Mouse (Mus musculus) gastrocnemius, postnatal 25 days (tissue): ENCODE results near the gene Gm45717. TPM values are rescaled to one million over a fixed set of nuclear protein-coding genes. Genes with fewer than 3 reads are reported as not detected.
"Not testable (repeated sequence)": the region's sequence is repeated elsewhere in the genome, so short reads cannot be mapped to it uniquely, and the experiment has no call there.

Experiments used
- DNase-seq: peaks from one replicate; pipeline ENCODE4 v3.0.0; 2022
- total RNA-seq, 2 experiments: library from RNA; stranded (reverse); gene quantifications; 1 replicate in 1 of 2; 2 replicates in 1 of 2; pipeline ENCODE4 v1.2.3; 2021

Gene Gm45717
- total RNA-seq, 2 experiments from 2014 or later = not detected

DNA sequence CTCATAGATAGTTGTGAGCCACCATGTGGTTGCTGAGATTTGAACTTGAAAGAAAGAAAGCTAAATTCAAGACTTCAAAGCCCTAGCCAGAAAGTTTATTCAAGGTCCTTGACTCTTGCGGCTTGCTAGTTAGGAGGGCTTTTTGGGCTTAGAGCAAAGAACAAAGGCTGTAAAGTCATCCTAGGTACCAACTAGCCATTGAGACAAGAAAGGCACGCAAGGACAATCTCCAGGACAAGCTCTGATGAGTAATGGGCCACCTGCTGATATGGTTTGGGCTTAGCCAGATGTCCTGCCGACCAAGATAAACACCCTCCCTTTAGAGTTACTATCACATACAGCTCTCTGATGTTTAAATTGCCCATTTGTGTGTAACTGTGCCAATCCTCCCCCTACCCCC lies 13.0 kb upstream of the Gm45717 start:
- not testable (repeated sequence) for DNase-seq

DNA sequence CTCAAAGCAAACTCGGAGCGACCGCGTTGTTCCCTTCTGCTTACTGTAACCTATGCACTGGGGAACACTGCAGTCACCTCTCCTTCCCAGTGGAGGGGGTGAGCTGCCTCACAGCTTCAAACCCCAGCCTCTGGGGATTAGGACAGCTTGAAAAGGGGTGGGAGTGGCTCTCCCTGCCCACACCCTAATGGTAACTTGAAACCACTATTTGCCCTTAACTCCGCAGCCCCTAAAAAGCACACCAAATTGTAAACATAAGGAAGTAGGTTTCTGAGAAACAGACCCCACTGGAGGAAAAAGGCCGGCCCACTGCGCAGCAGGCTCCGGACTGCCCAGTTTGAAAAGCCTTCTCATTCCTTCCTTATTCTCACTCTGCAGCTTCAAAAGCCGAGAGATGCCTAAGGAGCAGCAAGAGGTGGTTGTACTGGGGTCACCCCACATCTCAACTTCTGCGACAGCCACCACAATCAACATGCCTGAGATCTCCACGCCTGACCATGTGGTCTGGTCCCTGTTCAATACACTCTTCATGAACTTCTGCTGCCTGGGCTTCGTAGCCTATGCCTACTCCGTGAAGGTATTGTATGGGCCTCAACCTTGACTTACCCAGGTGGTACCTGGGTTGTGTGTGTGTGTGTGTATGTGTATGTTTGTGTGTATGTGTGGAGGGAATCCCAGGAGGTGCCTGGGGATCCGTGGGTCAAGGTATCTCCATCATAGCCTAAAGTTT lies 12.3 kb upstream of the Gm45717 start:
- no peak for DNase-seq

DNA sequence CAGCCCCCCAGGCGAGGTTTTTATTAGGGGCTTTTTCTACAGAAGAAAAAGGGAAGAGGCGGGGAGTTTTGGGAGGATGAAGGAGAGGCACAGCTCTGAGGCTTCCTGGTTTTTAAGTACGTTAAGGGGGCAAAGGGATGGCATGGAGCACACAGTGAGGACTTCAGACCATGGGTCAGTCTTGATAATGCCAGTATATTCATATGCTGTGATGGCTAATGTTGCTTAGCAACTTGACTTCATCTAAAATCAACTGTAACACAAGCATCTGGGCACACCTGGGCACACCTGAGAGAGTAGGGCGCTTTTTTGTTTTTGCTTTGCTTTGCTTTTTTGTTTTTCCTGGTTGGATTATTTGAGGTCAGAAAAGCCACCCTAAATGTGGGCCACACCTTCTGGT lies 11.2 kb upstream of the Gm45717 start, which contains the start of gene Ifitm1:
Gene Ifitm1 (plus strand): TSS at position 301 of the 400 bp plus-strand sequence.
- no peak for DNase-seq

DNA sequence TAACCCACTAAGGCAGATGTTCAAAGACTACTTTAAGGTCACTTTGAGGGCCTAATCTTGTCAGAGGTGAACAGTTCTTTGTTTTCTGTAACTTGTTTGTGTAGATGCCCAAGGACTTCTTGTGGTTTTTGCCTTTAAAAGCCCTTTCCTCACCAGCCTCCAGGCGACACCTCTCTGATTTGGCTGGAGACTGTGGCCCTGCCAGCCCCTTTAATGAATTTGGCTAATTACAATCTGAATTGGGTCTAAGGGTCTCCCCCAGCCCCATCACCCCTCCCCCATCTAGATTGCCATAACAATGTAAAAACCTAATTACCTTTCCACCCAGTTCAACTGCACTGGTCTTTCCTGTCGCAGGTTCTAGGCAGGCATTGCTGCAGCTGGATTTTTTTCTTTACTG lies 7.0 kb upstream of the Gm45717 start:
- DNase-seq = no peak

DNA sequence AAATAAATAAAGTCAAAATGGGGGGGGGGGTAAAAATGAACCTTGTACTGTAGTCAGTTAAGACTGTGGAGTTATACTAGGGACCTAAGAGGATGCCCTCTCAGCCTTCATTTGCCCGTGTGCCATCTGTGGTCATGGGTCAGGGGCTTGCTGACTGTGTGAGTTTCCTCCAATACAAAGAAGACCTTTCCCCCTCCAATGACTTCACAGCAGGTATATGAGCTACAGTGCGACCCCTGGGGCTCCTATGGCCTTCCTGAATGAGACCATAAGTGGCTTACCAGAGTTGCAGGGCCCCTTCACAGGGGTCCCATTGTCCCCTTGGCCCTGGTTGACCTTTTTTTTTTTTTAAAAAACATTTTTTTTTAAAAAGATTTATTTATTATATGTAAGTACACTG lies 5.7 kb upstream of the Gm45717 start:
- no peak for DNase-seq

DNA sequence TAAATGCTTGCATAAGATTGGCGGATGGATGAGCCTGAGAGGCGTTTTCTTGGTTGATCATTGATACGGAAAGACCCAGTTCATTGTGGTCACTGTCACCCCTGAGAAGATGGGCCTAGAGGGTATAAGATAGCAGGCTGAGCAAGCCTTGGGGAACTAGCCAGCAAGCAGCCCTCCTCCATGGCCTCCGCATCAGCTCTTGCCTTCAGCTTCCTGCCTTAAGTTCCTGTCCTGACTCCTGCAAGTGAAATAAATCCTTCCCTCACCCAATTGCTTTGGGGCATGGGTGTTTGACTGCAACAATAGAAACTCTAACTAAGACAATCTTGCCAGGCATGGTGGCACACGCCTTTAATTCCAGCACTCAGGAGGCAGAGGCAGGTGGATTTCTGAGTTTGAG lies 4.3 kb upstream of the Gm45717 start:
- DNase-seq = no peak

DNA sequence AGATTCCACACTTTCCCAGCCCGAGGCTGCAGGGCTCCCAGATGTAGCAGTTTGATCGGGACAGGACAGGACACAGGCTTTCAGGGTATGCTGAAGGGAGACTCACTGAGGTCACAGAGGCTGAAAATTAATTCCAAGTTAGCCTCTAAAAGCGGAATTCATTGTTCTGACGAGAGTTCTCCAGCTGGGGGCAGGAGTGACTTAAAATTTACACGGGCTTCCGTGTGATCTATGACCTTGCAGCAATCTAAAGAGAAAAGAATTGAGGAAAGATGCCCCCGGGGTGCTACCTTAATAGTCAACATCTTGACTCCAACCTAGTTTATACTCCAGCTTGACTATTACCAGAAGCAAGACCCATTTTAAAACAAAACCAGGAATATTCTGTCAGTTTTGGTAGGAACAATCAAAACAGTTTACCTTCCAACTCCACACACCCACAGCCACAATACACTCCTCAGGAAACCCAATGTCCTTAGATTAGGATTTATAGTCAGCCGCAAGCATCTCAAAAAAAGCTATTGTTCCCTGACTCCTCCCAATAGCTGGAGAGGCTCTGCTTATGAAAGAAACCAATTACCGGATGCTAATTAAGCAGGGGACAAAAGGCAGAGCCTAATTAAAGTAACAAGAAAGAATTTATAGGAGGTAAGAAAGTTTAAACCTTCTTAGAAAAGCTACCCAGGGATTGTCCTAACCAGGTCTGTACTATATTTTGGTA lies 3.6 kb upstream of the Gm45717 start:
- no peak for DNase-seq

DNA sequence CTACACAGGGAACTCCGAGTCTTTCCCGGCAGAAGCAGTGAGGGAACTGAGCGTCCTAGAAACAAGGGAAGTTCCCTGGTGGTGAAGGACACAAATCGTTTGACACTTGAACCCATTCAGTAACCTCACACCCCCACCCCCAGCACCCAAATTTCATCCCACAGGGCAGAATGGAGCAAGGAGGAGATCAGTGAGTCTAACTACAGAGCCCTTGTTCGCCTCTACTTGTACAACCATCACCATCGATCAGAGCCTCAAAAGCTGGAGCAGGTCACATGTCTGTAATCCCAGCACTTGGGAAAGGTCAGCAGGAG lies 776 bp upstream of the Gm45717 start:
- no peak for DNase-seq

DNA sequence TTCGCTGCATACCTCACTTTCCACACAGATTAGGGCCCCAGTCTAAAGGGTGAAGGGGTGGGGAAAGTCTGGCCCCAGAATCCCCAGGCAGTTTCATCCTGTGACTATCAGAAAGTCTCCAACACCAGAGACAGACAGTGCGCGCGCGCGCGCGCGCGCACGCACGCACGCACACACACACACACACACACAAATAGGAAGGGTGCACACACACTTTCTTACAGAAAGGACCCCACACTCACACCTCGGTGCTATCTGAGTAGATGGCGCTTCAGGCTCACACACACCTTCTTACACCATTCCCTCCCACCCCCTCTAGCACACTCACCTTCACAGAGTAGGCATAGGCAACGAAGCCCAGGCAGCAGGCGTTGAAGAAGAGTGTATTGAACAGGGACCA lies 395 bp downstream of the Gm45717 start:
- no peak for DNase-seq

DNA sequence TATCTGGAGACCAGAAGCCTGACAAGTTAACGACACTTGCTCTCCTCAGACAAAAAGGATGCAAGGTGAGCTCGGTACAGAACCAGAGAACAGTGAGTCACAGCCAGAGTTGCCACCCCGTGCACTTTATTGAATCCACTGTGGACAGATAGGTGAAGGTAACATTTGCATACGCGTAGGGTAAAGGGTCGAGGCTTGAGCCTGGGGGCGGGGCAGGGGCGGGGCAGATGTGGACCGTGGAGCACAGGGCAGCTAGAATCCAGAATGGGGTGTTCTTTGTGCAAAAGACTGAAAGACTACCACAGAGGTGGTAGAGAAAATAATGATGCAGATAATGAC lies 1.0 kb downstream of the Gm45717 start:
- no peak for DNase-seq

DNA sequence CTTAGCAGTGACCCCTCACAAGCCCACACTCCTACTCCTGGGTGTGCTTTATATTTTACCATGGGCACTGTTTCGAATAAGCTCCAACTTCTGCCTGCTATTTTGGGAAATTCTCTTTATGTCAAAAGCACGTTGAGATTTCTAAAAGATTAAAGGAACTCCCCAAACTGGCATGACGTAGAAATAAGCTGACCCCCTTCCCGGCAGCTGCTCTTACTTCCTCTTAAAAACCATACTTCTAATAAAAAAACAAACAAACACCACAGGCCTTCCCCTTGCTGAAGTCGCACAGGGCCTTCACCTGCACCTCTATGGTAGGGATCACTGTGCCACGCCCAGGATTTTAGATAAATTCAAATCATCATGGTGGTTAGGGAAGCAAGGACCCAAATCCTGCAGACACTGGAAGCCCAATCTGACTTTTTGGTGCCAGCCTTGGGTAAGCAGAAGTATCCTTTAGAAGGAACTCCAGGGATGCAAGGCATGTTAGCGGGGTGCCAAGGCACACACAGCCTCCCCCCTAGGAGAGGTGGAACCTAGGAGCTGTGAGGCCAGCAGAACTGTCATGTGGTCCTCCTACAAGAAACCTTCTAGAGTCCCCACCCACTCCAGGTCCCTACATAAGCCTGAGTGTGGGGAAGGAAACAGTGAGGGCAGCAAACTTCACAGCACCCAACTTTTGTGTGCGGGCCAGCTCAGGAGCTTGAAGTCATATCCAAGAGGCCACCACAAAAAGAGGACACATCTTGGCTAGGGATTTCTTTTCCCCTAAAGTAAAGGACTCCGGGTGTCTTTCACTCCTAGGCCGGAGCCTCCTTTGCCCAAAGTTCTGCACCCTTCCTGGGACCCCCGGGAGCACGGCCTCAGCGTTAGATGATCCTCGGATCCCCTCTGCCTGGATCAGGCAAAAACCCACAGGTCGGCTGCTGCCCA lies 1.7 kb downstream of the Gm45717 start:
- DNase-seq = no peak

DNA sequence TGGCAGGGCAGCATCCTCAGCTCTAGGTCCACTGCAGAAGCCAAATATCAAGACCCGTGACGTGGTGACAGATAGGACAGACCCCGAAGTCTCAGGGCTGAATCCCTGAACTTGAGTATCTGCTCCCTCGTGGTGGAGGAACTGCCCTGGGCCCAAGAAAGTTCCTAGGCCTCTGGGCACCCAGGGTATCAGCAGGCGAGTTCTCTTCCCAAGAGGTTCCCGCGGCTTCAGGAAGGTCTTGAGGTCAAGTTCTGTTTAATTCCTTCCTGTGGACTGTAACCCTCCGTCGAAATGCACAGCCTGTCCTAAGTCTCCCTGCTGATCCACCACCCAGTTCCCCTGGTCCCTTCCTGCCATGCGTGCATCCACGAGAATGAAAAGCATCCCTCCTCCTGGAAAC lies 2.6 kb downstream of the Gm45717 start:
- DNase-seq = no peak

DNA sequence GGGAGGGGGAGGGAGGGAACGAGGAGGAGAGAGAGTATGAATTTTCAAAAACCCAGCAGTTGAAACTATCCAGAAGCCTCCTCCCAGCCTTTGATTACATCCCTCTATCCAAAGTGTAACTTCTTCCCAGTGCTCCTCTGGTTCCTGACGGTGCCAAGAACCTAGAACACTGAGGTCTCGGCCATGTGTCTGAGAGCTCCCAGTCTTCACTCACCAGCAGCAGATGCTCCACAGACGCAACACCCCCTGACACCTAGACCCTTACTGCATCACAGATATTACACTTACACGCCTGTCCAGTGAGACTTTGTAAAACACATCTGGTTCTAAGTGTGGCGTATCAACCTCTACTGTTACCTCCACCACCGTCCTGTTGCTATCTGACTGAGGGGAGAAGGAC lies 3.3 kb downstream of the Gm45717 start:
- no peak for DNase-seq

DNA sequence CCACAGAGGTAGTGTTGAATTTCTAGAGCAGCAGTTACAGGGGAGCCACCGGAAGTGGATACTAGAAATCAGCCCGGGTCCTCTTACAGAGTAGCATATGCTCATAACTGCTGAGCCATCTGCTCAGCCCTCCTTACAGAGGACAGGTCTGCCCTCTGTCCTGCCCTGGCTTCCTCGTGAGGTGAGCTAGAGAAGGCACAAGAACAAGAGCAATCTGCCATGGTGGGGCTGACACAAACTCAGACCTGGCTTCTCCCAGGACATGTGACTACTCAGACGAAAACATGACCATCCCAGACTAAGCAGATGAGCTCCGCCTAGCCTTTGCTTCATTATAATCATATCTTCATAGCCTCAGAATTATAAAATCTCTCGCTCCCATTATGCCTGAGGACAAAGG lies 4.0 kb downstream of the Gm45717 start:
- no peak for DNase-seq

DNA sequence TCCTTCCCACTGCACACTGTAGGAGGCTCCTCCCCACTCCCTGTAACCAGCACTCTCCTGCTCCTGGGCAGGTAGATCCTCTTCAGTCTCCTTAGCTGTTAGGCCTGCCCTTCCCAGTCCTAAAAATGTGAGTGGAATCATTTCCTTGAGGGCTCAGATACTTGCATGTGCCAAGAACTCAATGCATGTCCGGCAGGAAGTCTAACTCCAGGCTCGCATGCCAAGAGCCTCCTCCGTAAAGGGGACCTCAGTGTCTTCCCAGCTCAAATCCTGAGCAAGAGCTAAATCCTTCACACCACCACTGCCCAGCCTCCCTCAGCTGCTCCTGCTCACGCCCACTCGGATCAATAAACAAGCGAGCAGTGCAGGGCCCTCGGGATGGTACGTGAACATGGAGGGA lies 4.7 kb downstream of the Gm45717 start:
- no peak for DNase-seq

DNA sequence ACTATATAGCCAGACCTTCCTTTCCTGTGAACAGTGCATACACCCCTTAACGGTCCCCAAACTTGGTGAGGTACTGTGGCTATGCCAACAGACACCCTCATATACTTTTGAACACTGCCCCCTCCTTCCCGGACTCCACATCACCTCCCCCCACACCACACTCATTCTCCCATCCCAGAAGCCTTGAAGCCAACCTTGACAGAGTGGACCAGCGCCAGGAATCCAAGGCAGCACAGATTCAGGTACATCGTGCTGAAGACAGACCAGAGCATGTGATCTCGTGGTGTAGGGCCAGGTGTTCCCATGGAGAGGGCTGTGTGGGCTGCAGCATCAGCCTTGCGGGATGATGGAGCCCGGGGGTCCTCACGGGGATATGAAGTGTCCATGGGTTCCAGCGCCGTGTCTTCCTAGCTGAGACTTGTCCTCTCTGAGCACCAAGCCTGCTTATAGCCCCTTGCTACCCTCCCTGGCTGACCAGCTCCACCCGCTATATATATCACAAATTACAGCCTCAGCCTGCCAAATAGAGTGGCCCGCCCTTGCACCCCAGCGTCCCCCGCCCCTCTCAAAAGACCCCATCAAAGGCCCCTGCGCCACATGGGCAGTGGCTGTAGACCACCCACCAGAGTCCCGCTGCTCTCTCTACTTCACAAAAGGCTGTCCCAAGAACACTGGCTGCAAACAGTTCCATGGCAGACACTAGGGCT lies 5.8 kb downstream of the Gm45717 start, which contains the start of gene Ifitm5:
Gene Ifitm5 (minus strand): TSS at position 468 of the 707 bp plus-strand sequence.
- DNase-seq = no peak

DNA sequence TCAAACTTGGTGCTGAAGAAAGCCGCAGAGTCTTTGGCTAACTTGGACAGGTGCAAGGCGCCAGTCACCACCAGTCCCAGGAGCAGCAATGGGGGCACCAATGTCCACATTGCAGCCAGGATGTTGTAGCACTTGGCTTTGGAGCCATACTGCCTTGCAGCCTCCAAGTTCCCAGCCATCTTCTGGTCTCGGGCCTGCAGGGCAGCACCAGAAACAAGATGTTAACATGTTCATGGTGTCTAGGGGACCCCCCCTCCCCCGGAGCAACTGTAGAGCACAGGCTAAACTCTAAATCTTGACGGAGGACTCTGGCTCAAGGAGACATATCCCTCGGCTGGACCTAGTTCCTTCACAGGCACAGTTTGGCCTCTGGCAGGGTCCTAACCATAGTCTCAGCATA lies 6.5 kb downstream of the Gm45717 start:
- no peak for DNase-seq

DNA sequence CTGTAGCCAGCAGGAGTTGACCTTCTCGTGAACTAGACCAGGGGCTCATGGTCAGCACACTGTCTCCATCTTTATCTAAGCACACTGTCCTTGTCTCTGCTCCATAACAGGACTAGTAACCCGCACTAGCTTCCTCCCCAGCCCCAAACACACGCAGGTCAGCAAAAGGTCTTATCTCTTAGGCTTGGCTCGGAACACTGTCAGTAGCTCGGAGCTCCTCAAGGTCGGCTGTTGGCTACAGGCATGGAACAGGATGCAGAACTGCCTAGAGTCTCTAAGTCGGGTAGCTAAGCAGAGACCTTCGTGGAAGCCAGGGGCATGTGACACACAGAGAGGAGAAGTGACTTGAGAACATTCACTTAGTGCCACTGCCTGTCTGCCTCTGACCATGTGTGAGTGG lies 7.6 kb downstream of the Gm45717 start:
- no peak for DNase-seq

DNA sequence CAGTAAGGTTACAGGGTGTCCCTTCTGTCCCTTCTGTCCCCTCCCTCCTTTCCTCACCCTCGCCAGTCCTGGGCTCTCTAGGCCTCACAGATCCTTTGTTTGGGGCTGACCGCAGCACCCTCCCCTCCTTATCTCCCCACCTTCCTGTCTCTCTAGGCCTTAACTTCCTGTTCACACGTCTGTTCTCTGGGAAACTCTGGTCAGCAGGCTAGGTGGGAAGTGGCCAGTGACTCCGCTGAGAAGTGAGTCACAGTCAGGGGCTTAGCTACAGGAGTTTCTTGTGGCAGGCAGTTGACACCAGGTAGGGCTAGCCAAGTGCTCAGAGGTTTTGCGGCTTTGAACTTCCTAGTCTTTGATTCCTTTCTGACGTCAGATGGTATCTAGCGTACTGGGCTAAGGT lies 8.8 kb downstream of the Gm45717 start:
- no peak for DNase-seq

DNA sequence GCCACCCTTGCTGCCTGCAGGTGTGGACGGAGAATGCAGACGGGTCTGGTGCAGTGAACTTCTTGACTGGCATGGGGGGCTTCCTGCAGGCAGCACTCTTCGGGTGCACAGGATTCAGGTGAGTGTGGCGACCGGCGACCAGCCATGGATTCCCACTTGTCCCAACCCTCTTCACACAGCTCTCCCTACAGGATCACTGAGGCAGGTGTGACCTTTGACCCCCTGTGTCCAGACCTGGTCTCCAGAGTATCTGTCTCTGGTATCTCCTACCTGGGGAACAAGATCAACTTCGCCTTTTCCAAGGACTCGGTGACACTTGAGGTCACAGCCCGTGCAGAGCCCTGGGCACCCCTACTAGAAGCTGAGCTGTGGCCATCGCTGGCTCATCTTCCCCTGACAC lies 9.4 kb downstream of the Gm45717 start:
- DNase-seq = no peak

DNA sequence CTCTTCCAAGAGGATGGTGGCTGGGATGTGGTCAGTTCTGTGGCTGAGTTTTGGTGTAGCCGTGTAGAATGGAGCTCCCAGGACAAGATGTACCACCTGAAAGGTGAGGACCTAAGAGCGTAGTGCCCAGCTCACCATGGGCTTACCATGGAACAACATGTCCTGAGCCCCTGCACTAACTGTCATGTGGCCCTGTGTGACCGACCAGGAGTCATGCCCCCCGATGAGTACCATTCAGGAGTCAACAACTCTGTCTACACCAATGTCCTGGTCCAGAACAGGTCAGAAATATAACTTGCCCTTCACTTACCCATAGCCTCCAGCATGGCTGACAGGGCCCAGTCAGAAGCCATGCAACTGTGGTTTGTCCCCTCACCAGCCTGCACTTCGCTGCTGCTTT lies 10.5 kb downstream of the Gm45717 start:
- DNase-seq = no peak

DNA sequence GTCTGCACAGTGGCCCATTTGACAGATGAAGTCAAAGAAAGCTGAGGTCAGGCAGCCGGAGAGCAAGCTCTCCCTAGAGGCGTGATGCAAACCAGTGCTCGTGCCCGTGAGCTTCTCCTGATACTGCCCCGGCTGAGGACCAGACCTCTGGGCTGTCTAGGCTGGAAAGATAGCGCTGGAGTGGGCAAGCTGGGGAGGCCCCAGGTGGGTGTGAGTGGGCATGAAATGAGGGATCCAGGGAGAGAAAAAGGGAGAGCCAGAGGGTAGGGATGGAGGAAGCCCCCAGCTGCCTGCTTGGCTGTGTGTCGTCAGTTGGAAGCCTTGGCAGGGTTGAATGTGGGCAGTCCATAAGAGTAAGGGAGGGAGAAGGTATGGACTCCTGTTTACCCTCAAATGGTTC lies 11.5 kb downstream of the Gm45717 start:
- no peak for DNase-seq
